Mouse (Mus musculus) olfactory bulb, adult 2 months (tissue): Measurements from ENCODE around the gene Kif2a. TPM values are rescaled to one million over a fixed set of nuclear protein-coding genes. Genes with fewer than 3 reads are reported as not detected.

ENCODE experiments used
- H3K27ac ChIP-seq: fragments of 200-500 bp; 2 replicates; pipeline ENCODE4 v1.5.1; 2012; ENCODE audit warnings: low read depth, low read length; ENCODE audit not compliant: insufficient read depth
- H3K4me1 ChIP-seq: fragments of 200-500 bp; 2 replicates; pipeline ENCODE4 v1.6.1; 2012; ENCODE audit warnings: low read length; ENCODE audit not compliant: control insufficient read depth, insufficient read depth
- H3K4me3 ChIP-seq: fragments of 200-500 bp; 2 replicates; pipeline ENCODE4 v1.5.1; 2012; ENCODE audit warnings: mild to moderate bottlenecking, low read depth, low read length, moderate library complexity; ENCODE audit not compliant: insufficient read depth
- CTCF ChIP-seq: fragments of 200-500 bp; IDR thresholded peaks from 2 replicates; pipeline ENCODE4 v1.5.1; 2012; ENCODE audit warnings: low read depth, mild to moderate bottlenecking, low read length, moderate library complexity; ENCODE audit not compliant: insufficient read depth
- POLR2A ChIP-seq: fragments of 200-500 bp; IDR thresholded peaks from 2 replicates; pipeline ENCODE4 v1.6.1; 2012; ENCODE audit warnings: mild to moderate bottlenecking, low read depth, low read length, moderate library complexity; ENCODE audit not compliant: insufficient read depth
- WGBS: fragments of 180-500 bp; shearing (Covaris S2); methylation state at CpG from one replicate; pipeline ENCODE4 v1.1.7; 2018; 5-methylcytosine and 5-hydroxymethylcytosine counted together
- polyA plus RNA-seq: library from polyadenylated mRNA; stranded (reverse); fragments of >200 nt; gene quantifications from 2 replicates; pipeline ENCODE4 v1.2.4, GENCODE M21; 2012; ENCODE audit warnings: low replicate concordance; ENCODE audit not compliant: missing spikeins, insufficient read depth, insufficient read length

Gene Kif2a
- polyA plus RNA-seq = 396 and 758 TPM in 2 replicates

- no peak; the same call in 1 of the 2 replicates for TF ChIP-seq POLR2A
- TF ChIP-seq CTCF = no peak; the same call in 1 of the 2 replicates
- Histone ChIP-seq H3K4me3 (peak within 1 kb of the TSS; percentile 76), H3K27ac (peak within 1 kb of the TSS; percentile 91), H3K4me1 (peaks cover 8% of the 10 kb centered on the region)
- WGBS = 9% methylated on average over 87 of the region's 87 CpGs
Observed at GRCm38 (mm10) chr13:107021461-107022265, at the start of gene Kif2a. Gene Kif2a (minus strand): TSS chr13:107022126.

GRCm38 (mm10) chr13:107069061-107069460 is 47.1 kb upstream of the Kif2a start:
- H3K4me3 ChIP-seq = no peak overlapping the region
- TF ChIP-seq POLR2A (no peak), CTCF (no peak)
- H3K4me1 ChIP-seq = peaks cover 9% of the 10 kb centered on the region
- 92% methylated on average over 1 of the region's 1 CpGs for WGBS
- no peak overlapping the region for H3K27ac ChIP-seq

GRCm38 (mm10) chr13:107065098-107065855 is 43.4 kb upstream of the Kif2a start:
- 51% methylated on average over 10 of the region's 10 CpGs for WGBS
- no peak overlapping the region for H3K4me3 ChIP-seq
- peaks cover 2% of the 10 kb centered on the region; the same call in 1 of the 2 replicates for H3K4me1 ChIP-seq
- H3K27ac ChIP-seq = no peak overlapping the region
- TF ChIP-seq CTCF = no peak

- 78% methylated on average over 2 of the region's 2 CpGs for WGBS
- TF ChIP-seq POLR2A (no peak), CTCF (no peak)
- no peak overlapping the region for H3K4me3 ChIP-seq
- no peak overlapping the region for H3K27ac ChIP-seq
- H3K4me1 ChIP-seq = peaks cover 2% of the 10 kb centered on the region; the same call in 1 of the 2 replicates
Observed at GRCm38 (mm10) chr13:107064263-107064662, 42.3 kb upstream of the Kif2a start.

GRCm38 (mm10) chr13:107063115-107063807 is 41.3 kb upstream of the Kif2a start:
- TF ChIP-seq POLR2A (no peak), CTCF (no peak)
- H3K27ac ChIP-seq = no peak overlapping the region
- peaks cover 2% of the 10 kb centered on the region; the same call in 1 of the 2 replicates for H3K4me1 ChIP-seq
- H3K4me3 ChIP-seq = no peak overlapping the region
- WGBS = 59% methylated on average over 7 of the region's 7 CpGs

- Histone ChIP-seq H3K27ac (no peak overlapping the region), H3K4me3 (no peak overlapping the region), H3K4me1 (peaks cover 2% of the 10 kb centered on the region; the same call in 1 of the 2 replicates)
- TF ChIP-seq CTCF (no peak), POLR2A (no peak)
- 71% methylated on average over 7 of the region's 7 CpGs for WGBS
Observed at GRCm38 (mm10) chr13:107060098-107060497, 38.2 kb upstream of the Kif2a start.

- peaks cover 2% of the 10 kb centered on the region; the same call in 1 of the 2 replicates for H3K4me1 ChIP-seq
- no peak for TF ChIP-seq POLR2A
- H3K27ac ChIP-seq = no peak overlapping the region
- 50% methylated on average over 3 of the region's 3 CpGs for WGBS
- H3K4me3 ChIP-seq = no peak overlapping the region
Observed at GRCm38 (mm10) chr13:107059460-107059859, 37.5 kb upstream of the Kif2a start.

GRCm38 (mm10) chr13:107056318-107056717 is 34.4 kb upstream of the Kif2a start:
- TF ChIP-seq CTCF (no peak), POLR2A (no peak)

GRCm38 (mm10) chr13:107054496-107054895 is 32.6 kb upstream of the Kif2a start:
- Histone ChIP-seq H3K4me3 (no peak overlapping the region), H3K4me1 (no peaks in the 10 kb centered on the region), H3K27ac (no peak overlapping the region)
- 68% methylated on average over 4 of the region's 4 CpGs for WGBS
- TF ChIP-seq CTCF (no peak), POLR2A (no peak)

More at GRCm38 (mm10) chr13:107056318-107056717, 34.4 kb upstream of the Kif2a start:
- 33% methylated on average over 4 of the region's 4 CpGs for WGBS
- Histone ChIP-seq H3K4me3 (no peak overlapping the region), H3K27ac (no peak overlapping the region), H3K4me1 (no peaks in the 10 kb centered on the region)
